Mouse (Mus musculus) layer of hippocampus, adult 2 months (tissue): Measurements from ENCODE around the gene Eva1b. TPM values are rescaled to one million over a fixed set of nuclear protein-coding genes. Genes with fewer than 3 reads are reported as not detected.
"Not testable (repeated sequence)": the region's sequence is repeated elsewhere in the genome, so short reads cannot be mapped to it uniquely, and the experiment has no call there.

Source experiments
- DNase-seq, 2 experiments: peaks; one replicate each; pipeline ENCODE4 v3.0.0; 2022; ENCODE audit warnings: low spot score in 2 of 2
- H3K27ac ChIP-seq: fragments of 200-600 bp; 2 replicates; pipeline ENCODE4 v1.8.1; 2022
- H3K4me3 ChIP-seq: fragments of 200-600 bp; 2 replicates; pipeline ENCODE4 v1.8.1; 2022; ENCODE audit warnings: mild to moderate bottlenecking
- CTCF ChIP-seq: fragments of 200-600 bp; conservative IDR thresholded peaks from 2 replicates; pipeline ENCODE4 v1.8.1; 2022; ENCODE audit warnings: antibody characterized with exemption, mild to moderate bottlenecking, moderate library complexity
- total RNA-seq, 2 experiments: library from RNA; stranded (reverse); gene quantifications; 2 replicates each; pipeline ENCODE4 v1.2.3; 2021

Gene Eva1b
- total RNA-seq, 2 experiments from 2014 or later: 3.3 to 3.6 TPM

GRCm38 (mm10) chr4:126163685-126164084 is 16.1 kb downstream of the Eva1b start:
- DNase-seq: no peak
- Histone ChIP-seq H3K27ac (no peak overlapping the region), H3K4me3 (no peak overlapping the region)
- TF ChIP-seq CTCF: no peak

GRCm38 (mm10) chr4:126165092-126165491 is 17.5 kb downstream of the Eva1b start:
- not testable (repeated sequence) for DNase-seq, H3K4me3 ChIP-seq, H3K27ac ChIP-seq

GRCm38 (mm10) chr4:126166084-126166483 is 18.5 kb downstream of the Eva1b start:
- DNase-seq: no peak
- Histone ChIP-seq H3K4me3 (no peak overlapping the region), H3K27ac (no peak overlapping the region)
- no peak for TF ChIP-seq CTCF

GRCm38 (mm10) chr4:126168851-126169250 is 21.3 kb downstream of the Eva1b start:
- TF ChIP-seq CTCF: no peak
- Histone ChIP-seq H3K4me3 (no peak overlapping the region), H3K27ac (no peak overlapping the region)
- no peak for DNase-seq

GRCm38 (mm10) chr4:126170737-126171136 is 23.2 kb downstream of the Eva1b start:
- H3K27ac ChIP-seq, H3K4me3 ChIP-seq, DNase-seq: not testable (repeated sequence)

GRCm38 (mm10) chr4:126173800-126174199 is 26.3 kb downstream of the Eva1b start:
- no peak for DNase-seq
- no peak for TF ChIP-seq CTCF
- Histone ChIP-seq H3K27ac (no peak overlapping the region), H3K4me3 (no peak overlapping the region)

- DNase-seq, H3K4me3 ChIP-seq, H3K27ac ChIP-seq: not testable (repeated sequence)
Observed at GRCm38 (mm10) chr4:126175980-126176379, 28.4 kb downstream of the Eva1b start.

- peak; percentile 41 to 43 for DNase-seq
- H3K27ac ChIP-seq: no peak overlapping the region
- TF ChIP-seq CTCF: peak; percentile 91
- H3K4me3 ChIP-seq: no peak overlapping the region
Observed at GRCm38 (mm10) chr4:126181170-126181957, 33.8 kb downstream of the Eva1b start.

GRCm38 (mm10) chr4:126183034-126183433 is 35.5 kb downstream of the Eva1b start:
- no peak overlapping the region for H3K27ac ChIP-seq
- DNase-seq: no peak
- no peak for TF ChIP-seq CTCF

GRCm38 (mm10) chr4:126187096-126187495 is 39.6 kb downstream of the Eva1b start:
- Histone ChIP-seq H3K4me3 (no peak overlapping the region), H3K27ac (0 out of 2 replicates have a peak overlapping the region, but pooled peaks have one; percentile 5)
- no peak for DNase-seq
- no peak for TF ChIP-seq CTCF

More at GRCm38 (mm10) chr4:126183034-126183433, 35.5 kb downstream of the Eva1b start:
- H3K4me3 ChIP-seq: no peak overlapping the region

GRCm38 (mm10) chr4:126190636-126191035 is 43.1 kb downstream of the Eva1b start:
- DNase-seq: no peak
- Histone ChIP-seq H3K4me3 (no peak overlapping the region), H3K27ac (no peak overlapping the region)
- TF ChIP-seq CTCF: no peak

GRCm38 (mm10) chr4:126194216-126194615 is 46.7 kb downstream of the Eva1b start:
- no peak for DNase-seq
- TF ChIP-seq CTCF: no peak
- no peak overlapping the region for H3K27ac ChIP-seq
- no peak overlapping the region for H3K4me3 ChIP-seq

- H3K27ac ChIP-seq: no peak overlapping the region
- no peak for DNase-seq
- no peak for TF ChIP-seq CTCF
- H3K4me3 ChIP-seq: no peak overlapping the region
Observed at GRCm38 (mm10) chr4:126194916-126195315, 47.4 kb downstream of the Eva1b start.

- DNase-seq: no peak
- Histone ChIP-seq H3K4me3 (no peak overlapping the region), H3K27ac (peak overlapping the region; percentile 73)
- TF ChIP-seq CTCF: no peak
Observed at GRCm38 (mm10) chr4:126197485-126197884, 49.9 kb downstream of the Eva1b start.

Other genes starting within 250 kb of the Eva1b start
- gene Csf3r, start 123.2 kb upstream of the Eva1b start, total RNA-seq: 1 to 10 TPM; 4.7 to 6.6 TPM
- gene Mrps15, start 100.8 kb upstream of the Eva1b start, total RNA-seq: 10 to 100 TPM; 46.2 to 48.6 TPM
- 10 to 100 TPM; 41.1 to 44.5 TPM for gene Oscp1, start 89.2 kb upstream of the Eva1b start, total RNA-seq
- gene Lsm10, start 51.1 kb upstream of the Eva1b start, total RNA-seq: 10 to 100 TPM; 13.4 to 13.8 TPM
- gene Stk40, start 43.8 kb upstream of the Eva1b start, total RNA-seq: 10 to 100 TPM; 24.8 to 26.6 TPM
- gene Sh3d21, start 15.7 kb downstream of the Eva1b start, total RNA-seq: under 1 TPM; 0.59 to 0.81 TPM
- gene Thrap3, start 55.0 kb downstream of the Eva1b start, total RNA-seq: 100 to 1,000 TPM; 150 to 166 TPM
- 100 to 1,000 TPM; 246 to 249 TPM for gene Map7d1, start 108.6 kb downstream of the Eva1b start, total RNA-seq
- 10 to 100 TPM; 85.4 to 90.5 TPM for gene Trappc3, start 114.6 kb downstream of the Eva1b start, total RNA-seq
- 1 to 10 TPM; 1.2 to 1.5 TPM for gene Col8a2, start 139.0 kb downstream of the Eva1b start, total RNA-seq
- gene Adprhl2, start 174.0 kb downstream of the Eva1b start, total RNA-seq: 10 to 100 TPM; 32.2 to 33.0 TPM
- gene Tekt2, start 177.9 kb downstream of the Eva1b start, total RNA-seq: 1 to 10 TPM; 1.3 to 1.6 TPM